Mouse (Mus musculus): Measurements from ENCODE around the gene Ppp2r2c.
A peak's percentile ranks its signal among the peaks of the same experiment; 100 is the strongest.

Ppp2r2c gene

GRCm38 (mm10) chr5:36868266-36869090 lies at the start of gene Ppp2r2c:
Ppp2r2c (plus strand) TSS chr5:36868513.
- DNase-seq, result no peak

- DNase-seq, result no peak
Measured at GRCm38 (mm10) chr5:36819742-36820141, 48.6 kb upstream of the Ppp2r2c start.

GRCm38 (mm10) chr5:36820142-36820541 lies 48.2 kb upstream of the Ppp2r2c start:
- DNase-seq, result peak; percentile 66

- no peak for DNase-seq
Measured at GRCm38 (mm10) chr5:36822907-36823306, 45.4 kb upstream of the Ppp2r2c start.

- DNase-seq, result no peak
Measured at GRCm38 (mm10) chr5:36829098-36829497, 39.2 kb upstream of the Ppp2r2c start.

- peak; percentile 95 for DNase-seq
Measured at GRCm38 (mm10) chr5:36829913-36830879, 38.1 kb upstream of the Ppp2r2c start, which contains the start of gene Man2b2. Man2b2 (minus strand) TSS chr5:36830653.

GRCm38 (mm10) chr5:36831272-36831671 lies 37.0 kb upstream of the Ppp2r2c start:
- DNase-seq, result no peak

GRCm38 (mm10) chr5:36835933-36836332 lies 32.4 kb upstream of the Ppp2r2c start:
- peak; percentile 57 for DNase-seq

GRCm38 (mm10) chr5:36839032-36839431 lies 29.3 kb upstream of the Ppp2r2c start:
- no peak for DNase-seq

- no peak for DNase-seq
Measured at GRCm38 (mm10) chr5:36839602-36840001, 28.7 kb upstream of the Ppp2r2c start.

- no peak for DNase-seq
Measured at GRCm38 (mm10) chr5:36840092-36840491, 28.2 kb upstream of the Ppp2r2c start.

- no peak for DNase-seq
Measured at GRCm38 (mm10) chr5:36841701-36842100, 26.6 kb upstream of the Ppp2r2c start.

- DNase-seq, result no peak
Measured at GRCm38 (mm10) chr5:36844490-36844889, 23.8 kb upstream of the Ppp2r2c start.

GRCm38 (mm10) chr5:36851572-36851971 lies 16.7 kb upstream of the Ppp2r2c start:
- DNase-seq, result no peak

GRCm38 (mm10) chr5:36855180-36855579 lies 13.1 kb upstream of the Ppp2r2c start:
- DNase-seq, result no peak

- DNase-seq, result no peak
Measured at GRCm38 (mm10) chr5:36856529-36856928, 11.8 kb upstream of the Ppp2r2c start.

GRCm38 (mm10) chr5:36857546-36857945 lies 10.8 kb upstream of the Ppp2r2c start:
- no peak for DNase-seq

- DNase-seq, result no peak
Measured at GRCm38 (mm10) chr5:36861084-36861483, 7.2 kb upstream of the Ppp2r2c start.

GRCm38 (mm10) chr5:36866701-36867250 lies 1.5 kb upstream of the Ppp2r2c start:
- no peak for DNase-seq

GRCm38 (mm10) chr5:36867561-36867960 lies 752 bp upstream of the Ppp2r2c start:
- DNase-seq, result no peak

GRCm38 (mm10) chr5:36869186-36869577 lies 869 bp downstream of the Ppp2r2c start:
- DNase-seq, result no peak

- DNase-seq, result no peak
Measured at GRCm38 (mm10) chr5:36869578-36870236, 1.4 kb downstream of the Ppp2r2c start.

GRCm38 (mm10) chr5:36870916-36871315 lies 2.6 kb downstream of the Ppp2r2c start:
- DNase-seq, result no peak

Data from kidney, adult 18-20 months (tissue).